Mouse (Mus musculus) right cerebral cortex, adult 18-20 months (tissue): ENCODE measurements around the gene Mgat4a.

Experiments
- DNase-seq: peaks from one replicate; pipeline ENCODE4 v3.0.0; 2022; ENCODE audit warnings: mixed read lengths

Mgat4a gene

DNA sequence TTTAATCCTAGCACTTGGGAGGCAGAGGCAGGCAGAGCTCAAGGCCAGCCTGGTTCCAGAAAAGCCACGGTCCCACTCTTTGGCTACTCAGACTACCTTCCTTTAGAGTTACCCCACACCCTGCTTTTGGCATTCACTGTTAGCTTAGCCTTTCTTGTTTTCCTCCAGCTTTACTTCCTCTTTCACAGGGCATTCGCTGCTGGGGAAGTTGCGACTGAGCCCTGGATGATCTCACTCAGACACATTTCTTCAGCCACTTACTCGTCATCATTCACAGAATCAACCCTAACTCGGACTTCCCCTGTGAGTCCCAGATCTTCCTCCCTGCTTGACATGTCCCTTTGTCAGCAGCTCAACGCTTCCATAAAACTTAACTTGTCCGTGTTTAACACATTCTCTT, 49.1 kb downstream of the Mgat4a start:
- DNase-seq, result no peak

DNA sequence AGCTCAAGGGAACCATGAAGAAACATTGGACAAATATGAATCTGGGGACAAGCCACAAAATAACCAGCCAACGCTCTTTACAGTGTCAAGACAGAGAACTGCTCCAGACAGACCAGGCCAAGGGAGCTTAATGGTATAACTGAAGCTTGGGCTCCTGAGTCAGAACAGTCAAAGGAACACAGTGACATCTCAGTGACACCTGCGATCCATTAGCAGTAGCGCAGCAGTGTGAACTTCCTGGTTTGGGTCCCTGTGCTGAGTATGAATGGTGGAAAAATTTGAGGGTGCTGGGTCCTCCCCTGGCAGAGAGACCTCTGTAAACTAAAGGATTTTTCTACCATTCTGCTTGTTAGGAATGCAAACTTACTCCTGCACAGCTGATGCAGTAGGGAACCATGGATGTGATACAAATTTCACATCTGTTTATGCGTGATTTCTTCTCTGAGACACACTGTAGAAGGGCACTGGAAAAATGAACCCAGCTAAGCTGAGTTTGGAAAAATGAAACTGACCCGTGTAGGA, 50.1 kb downstream of the Mgat4a start:
- DNase-seq, result no peak

DNA sequence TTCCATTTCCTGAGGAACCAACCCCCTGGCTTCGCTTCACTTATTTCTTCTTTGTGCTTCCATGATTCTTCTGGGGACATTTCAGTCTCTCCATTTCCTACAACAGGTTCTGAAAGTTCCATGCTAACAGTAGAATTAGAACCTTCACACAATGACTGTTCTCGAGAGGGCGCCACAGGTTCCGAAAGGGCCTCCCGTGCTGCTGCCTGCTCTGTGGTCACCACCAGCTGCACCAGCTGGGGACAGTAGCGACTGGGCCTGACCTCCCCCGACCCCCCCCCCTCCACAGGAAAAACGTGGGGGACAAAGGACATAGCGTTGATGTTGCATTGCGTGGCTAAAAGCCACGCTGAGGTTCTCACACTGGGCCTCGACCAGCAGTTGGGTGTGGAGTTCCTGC, 52.3 kb downstream of the Mgat4a start:
- no peak for DNase-seq

DNA sequence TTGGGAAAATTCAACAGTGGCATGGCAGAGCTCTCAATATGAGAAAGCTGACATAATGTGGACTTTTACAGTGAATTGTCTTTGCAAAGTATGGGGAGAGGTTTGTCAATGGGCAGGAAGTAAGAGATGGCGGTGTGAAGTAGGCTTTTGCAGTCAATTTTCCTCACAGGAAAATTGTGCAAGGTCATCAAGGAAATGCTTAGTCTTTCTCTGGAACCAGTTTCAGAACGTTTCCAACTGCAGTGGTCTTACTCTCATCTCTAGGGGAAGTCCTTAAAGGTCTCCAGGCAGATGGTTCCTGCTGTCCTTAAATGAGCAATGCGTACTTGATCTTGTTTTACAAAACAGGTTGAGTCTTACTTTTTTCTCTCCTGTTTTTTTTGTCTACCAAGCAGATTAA, 53.8 kb downstream of the Mgat4a start:
- no peak for DNase-seq

DNA sequence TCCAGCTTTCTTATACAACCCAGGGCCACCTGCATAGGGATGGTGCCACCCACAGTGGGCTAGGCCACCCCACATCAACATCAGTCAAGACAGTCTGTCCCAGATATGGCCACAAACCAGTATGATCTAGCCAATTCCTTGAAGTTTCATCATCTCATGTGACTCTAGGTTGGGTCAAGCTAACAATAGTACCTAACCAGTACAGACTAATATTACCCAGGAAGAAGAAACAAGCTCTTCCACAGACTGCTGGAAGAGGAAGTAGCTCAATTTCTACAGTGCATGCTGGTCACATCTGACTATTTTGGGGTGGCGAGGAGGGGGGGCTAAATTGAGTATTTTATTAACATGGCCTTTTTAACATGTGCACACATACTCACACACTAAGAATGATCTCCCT, 54.4 kb downstream of the Mgat4a start:
- no peak for DNase-seq

DNA sequence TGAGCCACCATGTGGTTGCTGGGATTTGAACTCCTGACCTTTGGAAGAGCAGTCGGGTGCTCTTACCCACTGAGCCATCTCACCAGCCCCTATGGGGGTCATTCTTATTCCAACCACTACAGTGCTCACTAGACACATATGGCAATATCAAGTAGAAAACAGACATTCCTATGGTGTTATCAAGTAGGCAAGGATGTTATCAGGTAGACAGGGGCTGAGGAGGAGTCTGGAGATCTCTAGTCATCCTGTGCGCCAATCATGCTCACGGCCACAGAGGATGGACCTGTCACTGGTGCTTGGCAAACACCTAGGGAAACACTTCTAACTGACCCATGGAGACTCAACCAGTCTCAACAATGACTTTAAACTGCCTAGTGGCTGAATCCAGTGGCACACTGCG, 56.2 kb downstream of the Mgat4a start:
- DNase-seq, result no peak

DNA sequence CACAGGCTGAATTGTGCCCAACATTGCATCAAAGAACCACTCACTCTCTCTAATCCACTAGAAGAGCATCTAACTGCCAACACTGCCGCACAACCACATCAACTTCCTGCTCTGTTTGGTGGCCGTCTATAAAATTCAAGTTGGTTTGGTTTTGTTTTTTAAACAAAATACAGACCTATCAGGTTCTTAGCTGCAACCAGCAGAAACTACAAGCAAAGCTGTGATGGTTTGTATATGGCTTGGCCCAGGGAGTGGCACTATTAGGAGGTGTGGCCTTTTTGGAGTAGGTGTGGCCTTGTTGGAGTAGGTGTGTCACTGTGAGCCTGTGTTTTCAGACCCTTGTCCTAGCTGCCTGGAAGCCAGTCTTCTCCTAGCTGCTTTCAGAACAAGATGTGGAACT, 59.5 kb downstream of the Mgat4a start:
- DNase-seq, result no peak

DNA sequence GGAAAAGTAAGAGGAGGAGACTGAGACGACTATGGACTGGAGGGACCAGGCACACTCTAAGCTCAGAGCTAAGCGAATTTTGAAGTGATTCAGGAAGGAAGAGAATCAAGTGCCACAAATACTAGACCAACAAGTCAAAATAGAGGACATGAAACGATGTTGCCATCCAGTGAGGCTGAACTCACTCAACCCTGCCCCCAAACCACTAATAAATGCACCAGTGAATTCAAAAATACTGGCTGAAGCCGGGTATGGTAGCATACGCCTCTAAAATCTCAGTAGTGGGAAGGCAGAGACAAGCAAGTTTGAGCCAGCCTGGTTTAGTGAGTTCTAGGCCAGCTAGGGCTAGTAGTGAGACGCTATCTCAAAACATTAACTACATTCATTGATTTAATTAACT, 60.1 kb downstream of the Mgat4a start:
- no peak for DNase-seq

DNA sequence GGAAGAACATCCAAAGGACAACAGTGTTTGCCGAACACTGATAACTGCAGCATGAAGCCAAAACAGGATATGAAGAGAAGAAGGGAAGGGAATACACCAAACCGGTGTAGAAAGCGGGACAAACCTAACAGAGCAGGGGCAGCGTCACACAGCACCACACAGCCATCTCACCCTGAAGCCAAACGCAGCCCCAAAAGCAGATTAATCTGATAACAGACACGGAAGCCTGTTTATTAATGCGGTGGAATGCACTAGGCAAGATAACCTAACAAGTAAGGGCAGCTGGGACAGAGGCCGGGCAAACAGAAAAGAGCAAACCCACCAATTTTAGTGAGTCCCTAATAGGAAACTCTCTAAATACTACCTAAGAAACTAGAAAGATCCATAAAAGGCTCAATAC, 61.1 kb downstream of the Mgat4a start:
- no peak for DNase-seq

DNA sequence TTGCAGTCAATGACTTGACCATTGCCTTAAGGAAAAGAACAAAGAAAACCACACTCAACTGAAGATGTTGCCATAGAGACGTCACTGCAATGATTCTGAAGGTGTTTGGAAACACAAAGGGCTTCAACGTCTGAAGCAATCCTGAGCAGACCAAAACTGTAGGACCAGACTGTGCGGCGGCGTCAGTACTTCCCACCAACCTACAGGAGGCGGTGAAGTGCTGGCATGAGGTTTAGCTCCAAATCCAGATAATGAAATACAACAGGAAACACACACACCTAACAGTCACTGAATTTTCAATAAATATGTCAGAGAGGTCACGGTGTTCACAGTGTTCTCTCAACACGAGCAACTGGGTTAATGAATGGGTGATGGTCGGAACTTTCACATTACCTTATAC, 61.7 kb downstream of the Mgat4a start:
- DNase-seq, result no peak

DNA sequence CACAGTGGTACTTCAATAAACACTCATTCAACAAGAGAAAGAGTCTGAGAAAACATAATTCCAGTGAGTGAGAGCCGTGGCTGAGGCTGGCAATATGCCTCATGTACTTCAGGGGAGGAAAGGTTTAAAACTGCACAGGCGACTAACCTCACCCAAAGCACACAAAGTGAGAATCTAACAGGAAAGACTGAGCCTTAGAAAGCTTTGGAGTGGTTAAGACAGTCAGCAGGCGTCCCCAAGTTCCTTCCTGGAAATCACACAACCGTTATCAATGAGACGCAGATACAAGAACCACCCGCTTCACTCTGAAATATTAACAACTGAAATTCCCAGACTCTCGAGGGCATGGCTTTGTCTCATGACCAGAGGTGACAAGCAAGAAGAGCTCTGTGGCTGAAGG, 62.4 kb downstream of the Mgat4a start:
- no peak for DNase-seq

DNA sequence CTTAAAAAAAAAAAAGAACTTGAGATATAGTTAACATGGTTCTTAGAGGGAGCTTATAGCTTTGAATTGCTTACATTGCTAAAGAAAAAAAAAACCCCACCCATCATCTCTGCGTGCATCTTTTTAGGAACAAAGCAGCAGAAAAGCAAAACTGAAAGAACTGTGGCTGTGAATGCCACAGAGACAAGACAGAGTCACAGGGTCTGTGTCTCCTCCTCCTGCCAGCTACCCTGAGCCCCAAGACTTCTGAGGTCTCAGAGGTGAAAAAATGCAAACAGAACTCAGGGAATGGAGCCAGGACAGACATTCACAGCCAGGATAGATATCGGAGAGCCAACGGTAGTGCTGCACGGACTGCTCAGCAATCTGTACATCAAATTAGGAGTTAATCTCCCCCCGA, 62.9 kb downstream of the Mgat4a start:
- DNase-seq, result no peak

DNA sequence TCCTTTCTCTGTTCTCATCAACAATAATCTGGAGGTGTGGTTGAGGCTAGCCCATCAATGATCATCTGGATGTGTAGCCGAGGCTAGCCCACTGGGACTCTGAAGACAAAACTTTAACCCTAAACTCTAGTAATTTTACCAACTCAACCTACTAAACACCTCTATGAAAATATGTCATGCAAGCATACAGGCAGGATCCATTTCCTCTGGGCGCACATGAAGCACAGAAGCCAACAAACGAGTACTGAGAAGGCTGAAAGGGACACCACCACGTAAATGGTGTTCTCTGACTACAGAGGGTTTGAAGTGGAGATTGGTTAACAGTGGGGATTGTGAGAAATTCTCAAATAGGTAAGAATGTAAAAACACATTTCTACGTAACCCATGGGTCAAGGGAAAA, 63.6 kb downstream of the Mgat4a start:
- no peak for DNase-seq

DNA sequence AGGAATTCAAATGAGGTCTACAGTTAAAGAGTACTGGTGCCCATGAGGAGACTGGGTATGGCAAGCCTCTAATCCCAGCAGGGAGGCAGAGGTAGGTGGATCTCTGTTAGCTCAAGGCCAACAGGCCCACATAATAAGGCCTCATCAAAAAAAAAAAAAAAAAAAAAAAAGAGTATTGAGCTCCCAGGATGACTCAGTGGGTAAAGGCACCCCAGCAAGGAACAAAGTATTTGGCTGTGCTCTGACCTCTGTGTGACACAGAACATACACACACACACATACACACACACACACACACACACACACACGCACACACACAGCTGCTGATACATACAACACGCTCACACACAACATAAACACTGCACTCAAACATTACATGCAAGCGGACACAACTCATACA, 65.5 kb downstream of the Mgat4a start:
- DNase-seq, result no peak

DNA sequence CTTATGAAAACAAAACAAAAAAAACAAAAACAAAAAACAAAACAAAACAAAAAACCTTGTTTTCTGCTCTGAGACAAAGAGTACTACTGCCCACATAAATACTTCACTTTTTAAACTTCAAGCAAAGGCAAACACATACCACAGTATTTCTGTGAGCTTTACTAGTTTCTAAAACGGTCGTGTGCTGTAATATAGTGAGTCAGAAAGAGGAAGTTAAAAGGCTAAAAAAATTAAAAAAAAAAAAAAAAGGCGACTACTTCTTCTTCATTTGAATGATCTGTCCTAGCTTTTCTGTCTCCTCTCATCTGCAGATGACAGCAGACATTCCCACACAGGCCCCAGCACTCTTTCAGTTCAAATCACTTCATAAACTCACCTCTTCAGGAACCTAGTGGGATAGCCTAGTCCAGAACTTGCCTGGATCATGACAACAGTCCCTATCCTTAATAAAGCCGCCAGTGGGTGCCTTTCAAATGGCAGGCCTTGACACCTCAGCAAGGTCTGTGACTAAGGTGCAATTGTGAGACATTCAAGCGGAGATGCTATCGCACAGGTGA, 66.1 kb downstream of the Mgat4a start:
- DNase-seq, result no peak

DNA sequence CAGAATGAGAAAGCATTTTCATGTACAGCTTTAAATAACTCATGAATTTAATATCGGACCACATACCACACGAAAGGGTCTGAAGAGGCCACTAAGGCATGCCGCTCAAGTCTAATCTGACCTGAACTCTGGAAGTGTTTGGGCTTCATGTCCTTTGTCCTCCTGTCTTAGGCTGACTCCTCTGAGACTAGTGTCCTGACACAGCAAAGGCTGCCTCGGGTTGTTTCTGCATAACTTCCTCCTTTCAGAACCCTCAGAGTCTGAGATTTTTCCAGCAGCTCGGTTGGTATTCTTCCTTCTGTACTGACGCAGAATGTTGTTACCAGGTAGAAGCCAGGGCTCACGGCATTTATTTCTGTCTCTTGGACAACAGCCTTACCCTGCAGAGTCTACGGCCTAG, 66.8 kb downstream of the Mgat4a start:
- DNase-seq, result no peak

DNA sequence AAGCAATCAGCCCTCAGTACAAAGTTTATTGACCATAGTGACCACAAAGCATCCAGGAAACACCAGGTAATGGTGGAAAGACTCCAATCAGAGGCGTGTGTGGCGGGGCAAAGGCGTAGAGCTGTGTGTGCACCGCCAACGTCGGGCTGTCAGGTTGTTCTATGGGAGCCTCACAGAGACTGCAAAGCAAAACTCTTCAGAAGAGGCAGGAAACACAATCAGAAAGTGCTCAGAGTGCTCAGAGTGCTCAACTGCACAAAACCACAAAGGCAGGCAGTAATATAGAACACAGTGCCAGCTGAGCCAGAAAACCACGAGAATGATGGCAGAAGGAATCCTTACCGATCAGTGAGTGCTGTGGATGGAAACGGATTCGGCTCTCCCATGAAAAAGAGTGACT, 67.6 kb downstream of the Mgat4a start:
- DNase-seq, result no peak

DNA sequence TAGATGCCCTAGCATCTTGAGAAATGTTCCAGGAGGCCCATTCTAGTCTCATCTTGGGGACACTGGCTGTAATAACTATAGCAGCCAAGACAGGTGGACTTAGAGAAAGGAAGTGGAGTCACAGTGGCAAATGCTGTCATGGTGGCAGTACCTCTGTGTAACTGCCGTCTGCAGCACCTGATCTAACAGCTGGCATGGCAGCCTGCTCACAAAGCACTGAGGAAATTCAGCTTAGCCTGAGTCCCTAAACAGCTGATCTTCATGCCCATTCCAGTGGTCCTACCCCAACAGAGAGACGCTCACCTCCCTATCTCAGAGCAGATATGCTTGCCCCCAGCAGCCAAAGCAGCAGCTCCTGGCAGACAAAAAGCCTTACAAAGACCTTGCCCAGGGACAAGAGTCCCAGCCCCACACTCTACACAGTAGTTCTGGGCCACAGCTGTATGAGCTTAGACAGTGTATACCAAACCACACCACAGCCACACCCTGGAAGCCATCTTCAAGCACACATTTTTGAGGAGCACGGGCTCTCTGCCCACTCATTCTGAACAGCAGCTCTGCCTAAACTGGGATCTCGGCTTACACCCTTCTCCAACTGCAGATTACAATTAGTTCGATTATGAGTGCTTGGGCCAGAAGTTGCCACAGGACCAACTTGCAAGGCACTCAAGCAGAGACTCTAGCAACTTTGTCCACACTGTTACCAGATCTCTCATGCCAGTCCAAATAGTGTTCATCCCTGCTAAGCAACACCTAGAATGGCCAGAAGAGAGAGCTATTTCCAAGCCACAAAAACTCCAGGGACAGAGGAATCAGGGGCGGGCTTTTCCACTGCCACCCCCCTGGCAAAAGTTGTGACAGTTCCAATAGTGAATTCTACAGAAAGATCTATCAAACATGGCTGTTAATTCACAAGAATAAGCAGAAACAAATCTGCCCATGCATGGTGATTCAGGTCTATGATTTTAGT, 69.4 kb downstream of the Mgat4a start:
- no peak for DNase-seq

DNA sequence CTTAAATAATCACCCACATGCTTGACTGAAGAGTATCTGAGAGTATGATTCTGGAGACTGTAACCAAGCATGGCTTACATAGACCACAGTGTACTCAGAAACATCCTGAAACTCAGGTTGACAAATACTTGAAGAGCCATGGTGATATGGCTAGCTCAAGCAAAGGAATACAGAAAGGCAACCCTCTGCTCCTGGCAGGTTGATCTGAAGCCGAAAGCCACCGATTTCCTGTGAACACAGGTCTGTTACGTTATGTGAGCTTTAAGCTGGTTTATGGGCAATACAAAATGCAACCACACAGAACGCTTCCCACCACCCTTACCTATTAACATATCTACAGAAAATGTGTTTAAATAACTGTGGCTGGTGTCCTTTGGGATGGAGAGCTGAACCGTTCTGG, 71.8 kb downstream of the Mgat4a start:
- no peak for DNase-seq

DNA sequence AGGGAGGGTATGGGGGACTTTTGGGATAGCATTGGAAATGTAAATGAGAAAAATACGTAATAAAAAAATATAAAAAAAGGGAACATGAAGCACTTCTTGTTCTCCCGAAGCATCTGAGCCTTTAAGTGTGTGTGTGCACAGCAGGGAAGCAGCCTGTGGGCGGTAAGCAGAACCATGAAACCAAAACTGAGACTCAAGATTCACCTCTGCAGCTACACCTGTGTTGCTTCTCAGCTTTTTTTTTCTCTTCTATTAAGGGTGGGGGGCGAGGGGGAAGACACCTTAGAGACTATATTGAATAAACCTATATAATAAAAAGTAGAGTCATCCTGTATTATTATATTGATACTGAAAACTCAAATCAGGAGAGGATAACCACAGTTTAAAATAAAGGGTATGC, 73.0 kb downstream of the Mgat4a start:
- DNase-seq, result no peak

DNA sequence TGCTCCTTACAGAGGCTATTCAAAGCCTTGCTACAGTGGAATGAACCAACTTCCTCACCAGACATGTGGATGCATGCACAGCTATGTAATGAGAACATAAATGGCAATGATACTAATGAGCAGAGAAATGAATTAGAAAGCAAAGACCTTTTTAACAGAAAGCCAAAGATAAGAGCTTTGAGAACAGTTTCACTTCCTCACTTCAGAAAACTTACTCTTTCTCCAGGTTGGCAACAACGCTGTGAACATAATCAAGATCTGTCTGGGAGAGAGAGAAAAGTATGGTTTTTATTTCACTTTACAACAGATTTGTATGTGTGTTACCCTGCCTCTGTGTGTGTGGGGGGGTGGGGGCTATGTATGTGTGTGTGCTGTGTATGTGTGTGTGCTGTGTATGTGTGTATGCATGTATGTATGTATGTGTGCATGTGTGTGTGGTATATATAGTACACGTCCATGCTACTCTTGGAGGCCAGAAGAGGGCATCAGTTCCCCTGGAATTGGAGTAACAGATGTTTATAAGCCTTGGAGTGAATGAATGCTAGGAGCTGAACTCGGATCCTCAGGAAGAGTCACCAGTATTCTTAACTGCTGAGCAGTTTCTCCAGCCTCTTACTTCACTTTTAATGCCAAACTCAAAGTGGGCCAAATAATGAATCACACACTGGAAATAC, 74.4 kb downstream of the Mgat4a start:
- no peak for DNase-seq

DNA sequence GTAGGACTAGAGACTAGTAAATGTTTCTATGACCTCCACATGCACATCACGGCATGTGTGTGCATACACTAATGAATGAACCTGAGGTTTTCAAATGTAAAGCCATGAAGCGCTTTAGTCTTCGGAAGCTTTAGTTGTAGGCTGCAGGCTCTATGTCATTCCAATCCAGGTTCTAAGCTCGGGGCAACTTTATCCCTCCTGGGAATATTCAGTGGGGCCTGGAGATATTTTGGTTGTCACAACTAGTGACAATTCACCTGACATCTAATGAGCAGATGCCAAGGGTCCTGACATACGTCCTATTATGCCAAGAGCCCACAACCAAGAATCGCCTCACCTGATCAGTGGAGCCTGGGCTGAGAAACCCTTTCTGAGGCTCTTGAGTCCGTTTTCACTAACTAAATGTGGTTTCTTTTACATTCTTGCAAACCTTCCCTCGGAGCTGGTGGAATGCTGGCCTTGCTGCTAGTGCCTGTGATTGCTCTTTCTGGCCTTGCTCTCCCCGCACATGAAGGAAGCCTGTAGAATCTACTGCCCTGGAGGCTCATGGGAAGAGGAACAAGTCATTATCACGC, 75.9 kb downstream of the Mgat4a start:
- no peak for DNase-seq

DNA sequence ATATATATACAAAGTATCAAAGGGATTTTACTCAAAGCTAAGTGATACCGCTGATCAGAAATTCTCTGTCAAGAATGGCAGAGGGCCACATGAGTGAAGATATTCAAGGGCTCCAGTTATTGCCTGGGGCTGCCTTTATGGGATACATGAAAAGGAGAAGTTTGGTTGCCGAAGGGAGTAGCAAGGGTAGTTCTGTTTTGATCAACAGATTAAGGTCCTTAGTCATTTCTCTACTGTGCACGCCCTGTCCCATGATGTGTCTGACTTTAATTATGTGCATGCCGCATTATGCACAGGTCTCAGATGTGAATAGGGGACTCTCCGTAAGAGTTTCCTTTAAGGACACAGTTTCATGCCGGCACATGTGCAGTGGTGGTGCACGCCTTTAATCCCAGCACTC, 83.3 kb downstream of the Mgat4a start:
- DNase-seq, result no peak

DNA sequence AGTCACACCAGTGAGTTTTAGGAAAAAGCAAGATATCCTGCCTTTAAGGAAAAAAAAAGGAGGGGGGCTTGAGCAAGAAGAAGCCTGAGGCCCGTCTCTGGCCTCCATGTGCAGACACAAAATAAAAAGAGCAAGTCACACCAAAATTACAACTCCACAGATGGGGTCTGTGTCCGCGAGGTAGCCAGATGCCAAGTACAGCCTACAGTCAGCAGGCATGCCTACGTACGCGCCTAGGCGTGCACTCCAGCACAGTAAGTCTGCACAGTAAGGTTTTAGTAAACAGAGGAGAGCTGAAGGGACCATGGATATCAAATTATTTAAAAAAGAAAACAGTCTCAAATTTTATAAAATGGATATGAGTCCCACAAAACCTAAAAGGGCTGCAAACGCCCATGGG, 89.5 kb downstream of the Mgat4a start:
- peak; percentile 40 for DNase-seq
